ENCODE assay signal across 16 mouse cellular contexts in the genomic region with DNA sequence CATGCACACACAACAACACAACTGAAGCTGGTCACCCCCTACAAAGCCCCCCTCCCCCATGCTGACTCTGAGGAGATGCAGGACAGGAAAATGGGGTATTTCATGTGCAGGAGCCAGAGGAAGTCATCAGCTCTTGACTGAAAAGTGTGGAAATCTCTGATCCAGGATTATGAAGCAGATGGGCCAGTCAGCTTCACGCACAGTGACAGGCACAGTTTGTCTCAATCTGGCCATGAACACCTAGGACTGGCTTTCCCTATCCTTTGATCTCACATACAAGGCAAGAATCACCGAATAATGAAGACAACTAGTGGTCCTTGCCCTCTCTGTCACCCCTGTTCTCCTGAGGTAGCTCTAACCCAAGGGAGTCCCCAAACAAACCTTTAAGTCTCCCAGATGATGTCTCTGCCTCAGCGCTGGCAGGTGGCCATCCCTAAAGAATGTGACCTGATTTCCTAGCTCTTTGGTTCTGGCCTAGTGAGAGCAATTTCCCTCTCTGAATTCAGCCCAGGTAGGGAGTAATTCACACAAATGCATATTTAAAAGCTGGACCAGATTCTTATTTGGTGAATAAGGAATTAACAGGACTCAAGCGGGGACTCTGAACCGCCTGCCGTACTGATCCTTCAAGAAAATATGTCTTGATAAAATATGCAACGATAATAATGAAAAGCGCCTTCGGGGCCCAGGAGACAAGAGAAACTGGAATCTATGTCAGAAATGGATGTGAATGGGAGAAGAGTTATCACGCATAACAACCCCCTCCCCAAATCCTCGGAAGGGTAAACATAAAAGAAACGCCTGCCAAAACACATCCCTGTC. TPM values are rescaled to one million over a fixed set of nuclear protein-coding genes. Genes with fewer than 3 reads are reported as not detected.
DNase-seq lines count a peak whose midpoint lies in the region; ATAC-seq and TF ChIP-seq lines count a peak whose summit lies in the region.
"Had no signal": no experiment of that assay in that cellular context is flagged by ENCODE, and none has a peak within 500 bp of the region (broad histone marks: within the 10 kb centered on the region; RNA-seq: fewer than 3 reads in every experiment).

No protein-coding gene starts in this region.

- H3K4me1 ChIP-seq in midbrain, embryonic 14.5 days (ENCODE audit: control insufficient read depth, insufficient read depth, low read length) = peaks cover 14% of the 10 kb centered on the region
- H3K4me1 ChIP-seq: stomach, embryonic 15.5 days had no signal

- peaks cover 3% of the 10 kb centered on the region for H3K27me3 ChIP-seq in midbrain, embryonic 14.5 days (ENCODE audit: control insufficient read depth, insufficient read depth, low read length)
- H3K27me3 ChIP-seq: embryonic facial prominence, embryonic 15.5 days; stomach, embryonic 15.5 days had no signal

- H3K9ac ChIP-seq in midbrain, embryonic 14.5 days (replicated peaks; ENCODE audit: low read length) = no peak overlapping the region
- H3K9ac ChIP-seq: embryonic facial prominence, embryonic 15.5 days; liver, postnatal 0 days; stomach, embryonic 15.5 days had no signal

- no peak overlapping the region for H3K4me3 ChIP-seq in midbrain, embryonic 14.5 days (replicated peaks; ENCODE audit: low read depth, low read length)
- H3K4me3 ChIP-seq: embryonic facial prominence, embryonic 15.5 days; heart, adult 2 months; stomach, embryonic 15.5 days had no signal

- no peak for TF ChIP-seq CTCF in brain, embryonic 14.5 days (IDR thresholded peaks at IDR 0.05; ENCODE audit: borderline replicate concordance, extremely low read depth, insufficient read depth, insufficient read length)

- no peak overlapping the region for H3K4me2 ChIP-seq in midbrain, embryonic 14.5 days (ENCODE audit: low read length)
- H3K4me2 ChIP-seq: embryonic facial prominence, embryonic 15.5 days; stomach, embryonic 15.5 days had no signal

- 39% methylated on average over 12 of the region's 12 CpGs for WGBS in midbrain, embryonic 14.5 days

- peak overlapping the region; percentile 58 for H3K27ac ChIP-seq in midbrain, embryonic 14.5 days (replicated peaks; ENCODE audit: low read depth, low read length)
- H3K27ac ChIP-seq: embryonic facial prominence, embryonic 15.5 days; stomach, embryonic 15.5 days had no signal

- ATAC-seq in midbrain, embryonic 14.5 days (ENCODE audit: low FRiP score, low TSS enrichment) = peak; percentile 34; the same call in 1 of the 2 replicates
- ATAC-seq: CD4-positive, CD25-positive, alpha-beta regulatory T cell, adult 4 months; liver, postnatal 0 days had no signal

- no peaks in the 10 kb centered on the region for H3K36me3 ChIP-seq in midbrain, embryonic 14.5 days (ENCODE audit: control insufficient read depth, insufficient read depth, low read length)
- H3K36me3 ChIP-seq: embryonic facial prominence, embryonic 15.5 days; stomach, embryonic 15.5 days had no signal

- intact Hi-C loops in heart, postnatal 14 days (cut with DNase I) = loop anchor here (1.0 to 10.0 kb wide), 2 partner anchors 9 to 50 kb away; no protein-coding TSS in a partner anchor
- intact Hi-C loops in left cerebral cortex, postnatal 4 days (cut with DNase I) = no loop called here

- peak; percentile 40 to 52 for DNase-seq in heart, postnatal 14 days
- no peak for DNase-seq in heart, adult 8-10 months (ENCODE audit: low spot score)
- DNase-seq in brain, embryonic 14.5 days (ENCODE audit: low read depth) = peak; percentile 58
- peak; percentile 84 for DNase-seq in cerebellum, adult 9-10 months
- peak; percentile 51 for DNase-seq in midbrain, embryonic 14.5 days
- no peak for DNase-seq in left cerebral cortex, postnatal 4 days
- DNase-seq in left cerebral cortex, adult 8-10 months (ENCODE audit: low spot score in 2 of 2) = no peak
- DNase-seq in adrenal gland, postnatal 10 days = no peak
- DNase-seq: heart, adult 2 months; kidney, adult 2 months; liver, postnatal 0 days; lung, postnatal 4 days; thymus, postnatal 14 days had no signal

- TF ChIP-seq POLR2A in brain, embryonic 14.5 days (IDR thresholded peaks at IDR 0.05; ENCODE audit: borderline replicate concordance, extremely low read depth, insufficient read depth, insufficient read length, poor library complexity, severe bottlenecking) = no peak

- no peaks in the 10 kb centered on the region for H3K9me3 ChIP-seq in midbrain, embryonic 14.5 days (ENCODE audit: control insufficient read depth, low read length)
- H3K9me3 ChIP-seq: embryonic facial prominence, embryonic 15.5 days; stomach, embryonic 15.5 days had no signal

RNA-seq across cellular contexts. Expression of gene Rftn1, which starts 6.0 kb away (rescaled TPM):
- 10 to 100 TPM; 52.4 to 53.7 TPM for total RNA-seq in heart, postnatal 14 days (2021)
- total RNA-seq in heart, adult 8-10 months (2022) = 10 to 100 TPM; 45.4 to 54.7 (median 50.4) TPM
- 17.7 and 18.2 TPM in 2 replicates for polyA plus RNA-seq in brain, embryonic 14.5 days (2012; rRNA removed)
- polyA plus RNA-seq in midbrain, embryonic 14.5 days (2014; fragmentation: Nextera tagmentation; extraction: Ambion mirVana) = 12.8 and 13.6 TPM in 2 replicates
- 10 to 100 TPM; 13.5 to 19.9 TPM for total RNA-seq in left cerebral cortex, postnatal 4 days (2021)
- 10 to 100 TPM; 11.5 to 15.3 (median 13.1) TPM for total RNA-seq in left cerebral cortex, adult 8-10 months (2022)
- total RNA-seq in adrenal gland, postnatal 10 days (2021) = 10 to 100 TPM; 16.3 to 22.7 TPM

Comparison
In these comparisons a context has a peak if more than half of its experiments do, and no peak if none do; other contexts are left out.
1. DNase-seq: peak in heart, postnatal 14 days (2 of 2), brain, embryonic 14.5 days (single experiment), cerebellum, adult 9-10 months (single experiment) and midbrain, embryonic 14.5 days (single experiment); none in heart, adult 8-10 months (single experiment), left cerebral cortex, postnatal 4 days (single experiment), left cerebral cortex, adult 8-10 months (0 of 2) and adrenal gland, postnatal 10 days (single experiment).